Mouse (Mus musculus): ENCODE data around the gene Defb20. TPM values are rescaled to one million over a fixed set of nuclear protein-coding genes. Genes with fewer than 3 reads are reported as not detected.

Gene Defb20
- total RNA-seq, 2 experiments from 2014 or later: not detected

GRCm38 (mm10) chr2:152498020-152498419, 21.2 kb downstream of the Defb20 start:
- no peak for DNase-seq (ENCODE audit: low spot score in 2 of 2)

- no peak for DNase-seq (ENCODE audit: low spot score in 2 of 2)
Measured at GRCm38 (mm10) chr2:152500204-152500862, 23.5 kb downstream of the Defb20 start.

GRCm38 (mm10) chr2:152500863-152501229, 24.0 kb downstream of the Defb20 start:
- DNase-seq (ENCODE audit: low spot score in 2 of 2): no peak

GRCm38 (mm10) chr2:152503950-152504349, 27.1 kb downstream of the Defb20 start:
- DNase-seq (ENCODE audit: low spot score in 2 of 2): no peak

- DNase-seq (ENCODE audit: low spot score in 2 of 2): no peak
Measured at GRCm38 (mm10) chr2:152511592-152511991, 34.7 kb downstream of the Defb20 start, which contains the start of gene Defb26. TSS of gene Defb26 (minus strand) at chr2:152511692.

- no peak for DNase-seq (ENCODE audit: low spot score in 2 of 2)
Measured at GRCm38 (mm10) chr2:152516084-152516483, 39.2 kb downstream of the Defb20 start.

- no peak for DNase-seq (ENCODE audit: low spot score in 2 of 2)
Measured at GRCm38 (mm10) chr2:152517981-152518380, 41.1 kb downstream of the Defb20 start, which contains the start of gene Defb28. TSS of gene Defb28 (plus strand) at chr2:152518255.

Other genes with a start within 250 kb of the Defb20 start
- gene Tbc1d20, start 183.2 kb upstream of the Defb20 start, total RNA-seq (2021): 10 to 100 TPM; 49.8 to 57.8 TPM
- 100 to 1,000 TPM in 1 of 2 experiments, 10 to 100 TPM in 1; 92.5 to 104 TPM for gene Rbck1, start 144.4 kb upstream of the Defb20 start, total RNA-seq (2021)
- under 1 TPM; 0.53 to 0.86 TPM for gene Trib3, start 133.0 kb upstream of the Defb20 start, total RNA-seq (2021)
- gene Nrsn2, start 100.4 kb upstream of the Defb20 start, total RNA-seq (2021): 10 to 100 TPM; 33.0 to 39.6 TPM
- gene Sox12, start 79.0 kb upstream of the Defb20 start, total RNA-seq (2021): 10 to 100 TPM; 21.4 to 23.1 TPM
- 10 to 100 TPM in 1 of 2 experiments, 1 to 10 TPM in 1; 9.8 to 10.8 TPM for gene Zcchc3, start 62.0 kb upstream of the Defb20 start, total RNA-seq (2021)
- gene 6820408C15Rik, start 61.5 kb upstream of the Defb20 start, total RNA-seq (2021): 1 to 10 TPM; 2.9 to 4.2 TPM
- not detected for gene Defb23, start 12.4 kb upstream of the Defb20 start, total RNA-seq (2021)
- gene Defb22, start 13.1 kb downstream of the Defb20 start, total RNA-seq (2021): not detected
- not detected for gene Defb26, start 34.6 kb downstream of the Defb20 start, total RNA-seq (2021)
- not detected for gene Defb28, start 41.2 kb downstream of the Defb20 start, total RNA-seq (2021)
- gene Defb29, start 63.0 kb downstream of the Defb20 start, total RNA-seq (2021): not detected
- not detected for gene Gm17416, start 92.3 kb downstream of the Defb20 start, total RNA-seq (2021)
- not detected for gene Defb21, start 95.7 kb downstream of the Defb20 start, total RNA-seq (2021)
- gene Defb19, start 103.2 kb downstream of the Defb20 start, total RNA-seq (2021): not detected
- not detected for gene Defb45, start 122.3 kb downstream of the Defb20 start, total RNA-seq (2021)
- gene Defb36, start 127.3 kb downstream of the Defb20 start, total RNA-seq (2021): not detected
- gene Defb25, start 146.0 kb downstream of the Defb20 start, total RNA-seq (2021): not detected
- under 1 TPM; 0.72 to 0.83 TPM for gene Rem1, start 149.9 kb downstream of the Defb20 start, total RNA-seq (2021)
- gene H13, start 192.4 kb downstream of the Defb20 start, total RNA-seq (2021): 10 to 100 TPM; 84.9 to 86.7 TPM
- gene Mcts2, start 210.0 kb downstream of the Defb20 start, total RNA-seq (2021): 10 to 100 TPM; 25.4 to 25.7 TPM